Mouse (Mus musculus): Measurements from ENCODE around the gene Ap3b1. TPM values are rescaled to one million over a fixed set of nuclear protein-coding genes. Genes with fewer than 3 reads are reported as not detected.

The Ap3b1 gene
- polyA plus RNA-seq, 1 experiment = 79.3 TPM

DNA sequence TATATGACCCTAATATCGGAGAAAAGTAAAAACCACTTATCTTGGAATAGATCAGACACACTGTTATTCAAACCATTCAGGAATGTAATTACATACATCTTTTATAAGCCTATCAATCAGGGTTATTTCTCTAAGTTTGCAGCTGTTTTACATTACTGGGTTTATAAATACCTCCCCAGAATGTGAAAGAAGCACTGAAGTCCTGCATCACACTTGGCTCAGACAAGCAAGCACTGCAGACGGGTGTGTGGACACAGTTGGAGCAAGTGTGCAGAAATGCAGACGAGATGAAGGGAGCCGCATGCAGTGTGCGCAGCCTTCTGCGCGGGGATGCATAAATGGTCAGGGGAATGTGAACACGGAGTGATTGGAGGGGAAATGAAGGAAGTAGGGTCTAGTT is 149.6 kb downstream of the Ap3b1 start:
- Histone ChIP-seq H3K4me1 (ENCODE audit: control insufficient read depth, insufficient read depth, low read length) (peaks cover 1% of the 10 kb centered on the region), H3K4me3 (ENCODE audit: low read depth, low read length) (no peak overlapping the region), H3K9me3 (replicated peaks; ENCODE audit: control insufficient read depth, insufficient read depth, low read length, poor library complexity, severe bottlenecking) (no peaks in the 10 kb centered on the region), H3K9ac (ENCODE audit: low read depth, poor library complexity, severe bottlenecking) (no peak overlapping the region), H3K27me3 (ENCODE audit: control insufficient read depth, insufficient read depth, low read length, poor library complexity, severe bottlenecking) (no peaks in the 10 kb centered on the region), H3K27ac (ENCODE audit: insufficient read depth, low read length) (no peak overlapping the region), H3K36me3 (ENCODE audit: control insufficient read depth, insufficient read depth, low read length, poor library complexity, severe bottlenecking) (no peaks in the 10 kb centered on the region; the same call in none of the 2 replicates)
- TF ChIP-seq EP300 (IDR thresholded peaks at IDR 0.05; ENCODE audit: insufficient read depth, low read depth, low read length) = no peak
- TF ChIP-seq POLR2A (IDR thresholded peaks at IDR 0.05; ENCODE audit: insufficient read depth, low read length) = no peak
- no peak for TF ChIP-seq CTCF (IDR thresholded peaks at IDR 0.05; ENCODE audit: low read depth, low read length)

DNA sequence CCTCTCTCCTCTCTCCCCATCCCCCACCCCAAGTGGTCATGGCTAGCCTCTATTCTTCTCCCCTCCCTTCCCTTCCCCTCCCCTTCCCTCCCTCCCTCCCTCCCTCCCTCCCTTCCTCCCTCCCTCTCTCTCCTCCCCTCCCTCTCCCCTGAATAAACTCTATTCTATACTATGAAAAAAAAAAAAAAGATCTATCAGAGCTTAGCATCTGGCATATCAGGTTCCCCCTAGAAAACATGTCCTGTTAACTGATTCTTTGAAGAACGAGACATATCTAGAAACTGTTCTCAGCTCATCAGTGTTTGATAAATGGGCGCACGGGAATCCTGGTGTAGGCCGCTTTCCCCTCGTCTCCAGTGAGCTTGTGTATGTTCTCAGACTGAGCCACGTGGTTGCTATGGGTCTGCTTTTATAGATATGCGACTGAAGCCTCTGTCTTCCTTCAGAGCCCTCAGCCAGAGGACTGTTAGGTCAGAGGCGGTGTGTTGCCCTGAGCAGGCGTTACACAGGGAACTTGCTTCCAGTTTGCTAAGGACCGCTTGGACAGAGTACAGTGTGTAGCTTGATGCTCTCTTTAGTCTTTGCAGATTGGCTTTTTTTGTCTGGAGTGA is 154.5 kb downstream of the Ap3b1 start:
- no peak overlapping the region for H3K9ac ChIP-seq (ENCODE audit: low read depth, poor library complexity, severe bottlenecking)
- H3K27me3 ChIP-seq (ENCODE audit: control insufficient read depth, insufficient read depth, low read length, poor library complexity, severe bottlenecking) = no peaks in the 10 kb centered on the region
- H3K9me3 ChIP-seq (replicated peaks; ENCODE audit: control insufficient read depth, insufficient read depth, low read length, poor library complexity, severe bottlenecking) = no peaks in the 10 kb centered on the region
- H3K36me3 ChIP-seq (ENCODE audit: control insufficient read depth, insufficient read depth, low read length, poor library complexity, severe bottlenecking) = no peaks in the 10 kb centered on the region; the same call in 1 of the 2 replicates
- peaks cover 1% of the 10 kb centered on the region for H3K4me1 ChIP-seq (ENCODE audit: control insufficient read depth, insufficient read depth, low read length)
- no peak overlapping the region for H3K4me3 ChIP-seq (ENCODE audit: low read depth, low read length)
- TF ChIP-seq CTCF (IDR thresholded peaks at IDR 0.05; ENCODE audit: low read depth, low read length) (no peak), POLR2A (IDR thresholded peaks at IDR 0.05; ENCODE audit: insufficient read depth, low read length) (no peak)
- no peak overlapping the region for H3K27ac ChIP-seq (ENCODE audit: insufficient read depth, low read length)

DNA sequence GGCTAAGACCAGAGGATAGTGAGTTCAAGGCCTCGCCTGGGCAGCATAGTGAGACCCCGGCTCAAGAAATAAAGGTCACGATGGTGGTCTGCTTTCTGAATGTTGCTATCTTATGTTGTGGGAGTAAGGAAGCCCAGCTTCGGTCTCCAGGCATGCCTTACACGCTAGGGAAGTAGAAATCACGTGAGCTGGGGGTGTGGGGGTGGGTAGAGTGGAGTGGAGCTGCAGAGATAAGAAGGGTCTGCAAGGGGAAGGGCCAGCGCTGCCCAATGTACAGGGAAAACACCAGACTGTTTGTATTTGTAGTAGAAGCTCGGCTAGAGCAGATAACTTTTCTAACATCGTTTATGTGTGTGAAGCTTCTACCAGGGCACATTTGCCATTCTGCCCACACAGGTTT is 155.1 kb downstream of the Ap3b1 start:
- H3K27me3 ChIP-seq (ENCODE audit: control insufficient read depth, insufficient read depth, low read length, poor library complexity, severe bottlenecking) = no peaks in the 10 kb centered on the region
- H3K9me3 ChIP-seq (replicated peaks; ENCODE audit: control insufficient read depth, insufficient read depth, low read length, poor library complexity, severe bottlenecking) = no peaks in the 10 kb centered on the region
- no peak overlapping the region for H3K4me3 ChIP-seq (ENCODE audit: low read depth, low read length)
- H3K4me1 ChIP-seq (ENCODE audit: control insufficient read depth, insufficient read depth, low read length) = peaks cover 1% of the 10 kb centered on the region
- TF ChIP-seq EP300 (IDR thresholded peaks at IDR 0.05; ENCODE audit: insufficient read depth, low read depth, low read length) (no peak), CTCF (IDR thresholded peaks at IDR 0.05; ENCODE audit: low read depth, low read length) (no peak), POLR2A (IDR thresholded peaks at IDR 0.05; ENCODE audit: insufficient read depth, low read length) (no peak)
- no peak overlapping the region for H3K27ac ChIP-seq (ENCODE audit: insufficient read depth, low read length)
- no peak overlapping the region for H3K9ac ChIP-seq (ENCODE audit: low read depth, poor library complexity, severe bottlenecking)
- no peaks in the 10 kb centered on the region; the same call in 1 of the 2 replicates for H3K36me3 ChIP-seq (ENCODE audit: control insufficient read depth, insufficient read depth, low read length, poor library complexity, severe bottlenecking)

GRCm38 (mm10) chr13:94514992-94515391 is 156.2 kb downstream of the Ap3b1 start:
- TF ChIP-seq EP300 (IDR thresholded peaks at IDR 0.05; ENCODE audit: insufficient read depth, low read depth, low read length) = no peak
- no peak for TF ChIP-seq CTCF (IDR thresholded peaks at IDR 0.05; ENCODE audit: low read depth, low read length)
- H3K27me3 ChIP-seq (ENCODE audit: control insufficient read depth, insufficient read depth, low read length, poor library complexity, severe bottlenecking) = no peaks in the 10 kb centered on the region
- H3K4me3 ChIP-seq (ENCODE audit: low read depth, low read length) = no peak overlapping the region
- H3K27ac ChIP-seq (ENCODE audit: insufficient read depth, low read length) = no peak overlapping the region
- no peaks in the 10 kb centered on the region for H3K9me3 ChIP-seq (replicated peaks; ENCODE audit: control insufficient read depth, insufficient read depth, low read length, poor library complexity, severe bottlenecking)
- no peak overlapping the region for H3K9ac ChIP-seq (ENCODE audit: low read depth, poor library complexity, severe bottlenecking)
- peaks cover 1% of the 10 kb centered on the region for H3K4me1 ChIP-seq (ENCODE audit: control insufficient read depth, insufficient read depth, low read length)
- H3K36me3 ChIP-seq (ENCODE audit: control insufficient read depth, insufficient read depth, low read length, poor library complexity, severe bottlenecking) = no peaks in the 10 kb centered on the region; the same call in 1 of the 2 replicates

GRCm38 (mm10) chr13:94516532-94516931 is 157.8 kb downstream of the Ap3b1 start:
- Histone ChIP-seq H3K9ac (ENCODE audit: low read depth, poor library complexity, severe bottlenecking) (no peak overlapping the region), H3K36me3 (ENCODE audit: control insufficient read depth, insufficient read depth, low read length, poor library complexity, severe bottlenecking) (no peaks in the 10 kb centered on the region; the same call in 1 of the 2 replicates), H3K4me3 (ENCODE audit: low read depth, low read length) (no peak overlapping the region), H3K4me1 (ENCODE audit: control insufficient read depth, insufficient read depth, low read length) (peaks cover 1% of the 10 kb centered on the region), H3K27me3 (ENCODE audit: control insufficient read depth, insufficient read depth, low read length, poor library complexity, severe bottlenecking) (no peaks in the 10 kb centered on the region), H3K9me3 (replicated peaks; ENCODE audit: control insufficient read depth, insufficient read depth, low read length, poor library complexity, severe bottlenecking) (no peaks in the 10 kb centered on the region), H3K27ac (ENCODE audit: insufficient read depth, low read length) (no peak overlapping the region)
- TF ChIP-seq POLR2A (IDR thresholded peaks at IDR 0.05; ENCODE audit: insufficient read depth, low read length) (no peak), EP300 (IDR thresholded peaks at IDR 0.05; ENCODE audit: insufficient read depth, low read depth, low read length) (no peak), CTCF (IDR thresholded peaks at IDR 0.05; ENCODE audit: low read depth, low read length) (no peak)

DNA sequence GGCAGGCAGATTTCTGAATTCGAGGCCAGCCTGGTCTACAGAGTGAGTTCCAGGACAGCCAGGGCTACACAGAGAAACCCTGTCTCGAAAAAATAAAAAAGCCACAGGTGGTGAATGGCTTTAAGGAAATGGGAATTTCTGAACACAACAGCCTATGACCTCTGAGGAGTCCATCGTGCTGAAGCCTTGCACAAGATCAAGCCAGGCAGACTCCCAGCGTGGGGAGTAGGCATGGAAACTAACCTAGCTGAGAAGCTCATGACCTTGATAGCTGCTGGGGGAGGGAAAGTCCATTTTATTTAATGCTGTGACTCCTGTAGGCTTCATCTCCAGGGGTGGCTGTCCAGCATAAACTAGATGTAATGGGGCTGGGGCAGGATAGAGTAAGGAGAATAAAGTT is 159.4 kb downstream of the Ap3b1 start:
- Histone ChIP-seq H3K4me1 (ENCODE audit: control insufficient read depth, insufficient read depth, low read length) (no peaks in the 10 kb centered on the region), H3K9me3 (replicated peaks; ENCODE audit: control insufficient read depth, insufficient read depth, low read length, poor library complexity, severe bottlenecking) (no peaks in the 10 kb centered on the region), H3K27me3 (ENCODE audit: control insufficient read depth, insufficient read depth, low read length, poor library complexity, severe bottlenecking) (no peaks in the 10 kb centered on the region), H3K27ac (ENCODE audit: insufficient read depth, low read length) (no peak overlapping the region), H3K36me3 (ENCODE audit: control insufficient read depth, insufficient read depth, low read length, poor library complexity, severe bottlenecking) (no peaks in the 10 kb centered on the region; the same call in 1 of the 2 replicates), H3K4me3 (ENCODE audit: low read depth, low read length) (no peak overlapping the region), H3K9ac (ENCODE audit: low read depth, poor library complexity, severe bottlenecking) (no peak overlapping the region)
- TF ChIP-seq CTCF (IDR thresholded peaks at IDR 0.05; ENCODE audit: low read depth, low read length) (no peak), EP300 (IDR thresholded peaks at IDR 0.05; ENCODE audit: insufficient read depth, low read depth, low read length) (no peak), POLR2A (IDR thresholded peaks at IDR 0.05; ENCODE audit: insufficient read depth, low read length) (no peak)
